ENCODE assay signal across 8 mouse cellular contexts in the genomic region with DNA sequence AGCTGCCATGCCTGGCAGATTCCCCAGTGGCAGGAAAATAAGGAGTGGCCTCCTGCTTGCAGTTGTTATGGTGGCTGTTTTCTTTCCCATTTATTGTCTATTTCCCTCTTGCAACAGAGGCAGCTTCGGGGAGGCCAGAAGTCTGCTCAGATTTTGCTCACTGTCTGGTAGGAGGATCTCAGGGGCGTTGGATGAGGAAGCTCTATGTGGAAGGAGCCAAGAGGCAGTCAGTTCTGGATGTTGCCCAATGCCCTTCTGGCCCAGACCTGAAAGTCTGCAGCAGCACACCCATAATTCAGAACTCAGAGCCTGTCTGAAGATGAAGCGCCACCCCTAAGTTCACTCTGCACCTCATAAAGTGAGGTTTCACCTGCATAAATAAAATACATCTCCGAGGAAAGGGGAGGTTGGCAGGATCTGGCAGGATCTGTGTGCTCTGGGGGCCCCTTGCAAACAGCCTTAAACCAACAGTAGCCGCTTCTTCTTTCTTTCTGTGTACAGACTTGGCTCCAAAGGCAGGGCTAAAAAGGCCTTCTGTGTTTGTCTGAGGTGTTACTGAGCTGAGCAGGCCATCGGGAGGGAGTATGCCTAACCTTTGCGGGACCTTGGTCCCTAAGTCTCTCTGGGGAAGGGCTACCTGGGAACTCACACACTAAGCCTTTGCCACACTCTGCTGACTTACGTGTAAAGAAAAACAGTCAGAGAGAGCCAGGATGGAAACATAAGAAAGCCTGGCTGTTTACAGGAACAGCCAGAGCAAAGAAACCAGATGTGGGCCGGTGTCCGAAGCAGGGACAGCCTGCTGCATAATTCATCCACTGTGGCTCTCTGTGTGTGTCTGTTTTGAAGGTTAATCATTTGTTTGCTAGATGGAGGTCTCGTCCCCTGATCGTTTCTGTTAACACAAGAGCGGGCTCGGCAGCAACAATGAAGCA.
DNase-seq lines count a peak whose midpoint lies in the region; ATAC-seq lines count a peak whose summit lies in the region.

No protein-coding gene starts in this region.

- H3K36me3 ChIP-seq in kidney, embryonic 15.5 days = no peaks in the 10 kb centered on the region
- no peaks in the 10 kb centered on the region for H3K36me3 ChIP-seq in neural tube, embryonic 15.5 days
- H3K36me3 ChIP-seq in liver, embryonic 11.5 days (ENCODE audit: control insufficient read depth, insufficient read depth, low read length) = no peaks in the 10 kb centered on the region

- H3K9ac ChIP-seq in kidney, embryonic 15.5 days = no peak overlapping the region
- H3K9ac ChIP-seq in neural tube, embryonic 15.5 days (replicated peaks) = no peak overlapping the region
- no peak overlapping the region for H3K9ac ChIP-seq in liver, embryonic 11.5 days (ENCODE audit: low read depth, low read length)

- H3K4me2 ChIP-seq in kidney, embryonic 15.5 days = no peak overlapping the region
- no peak overlapping the region for H3K4me2 ChIP-seq in neural tube, embryonic 15.5 days
- no peak overlapping the region for H3K4me2 ChIP-seq in liver, embryonic 11.5 days

- no peak overlapping the region for H3K4me3 ChIP-seq in kidney, embryonic 15.5 days (replicated peaks)
- no peak overlapping the region for H3K4me3 ChIP-seq in neural tube, embryonic 15.5 days (replicated peaks)
- H3K4me3 ChIP-seq in liver, embryonic 11.5 days (ENCODE audit: low read depth, low read length) = no peak overlapping the region

- DNase-seq in adrenal gland, adult 2 months = peak; percentile 26
- DNase-seq in adrenal gland, postnatal 25 days = no peak
- DNase-seq in urinary bladder, postnatal 14 days (ENCODE audit: low spot score) = peak; percentile 29
- no peak for DNase-seq in urinary bladder, postnatal 4 days (ENCODE audit: low spot score in 2 of 2)
- no peak for DNase-seq in liver, embryonic 11.5 days (ENCODE audit: low spot score)
- DNase-seq in T-cell, adult 2 months (ENCODE audit: low spot score) = no peak

- whole genome bisulfite sequencing in kidney, embryonic 15.5 days = 23% methylated on average over 14 of the region's 14 CpGs
- WGBS in neural tube, embryonic 15.5 days = 65% methylated on average over 14 of the region's 14 CpGs
- WGBS in liver, embryonic 11.5 days = 71% methylated on average over 14 of the region's 14 CpGs

- ATAC-seq in kidney, embryonic 15.5 days (replicated peaks; ENCODE audit: low FRiP score) = 0 out of 2 replicates have a peak, but pooled peaks have one; percentile 64
- no peak for ATAC-seq in neural tube, embryonic 15.5 days (ENCODE audit: low FRiP score)
- ATAC-seq in liver, embryonic 11.5 days (replicated peaks; ENCODE audit: low FRiP score) = no peak

- H3K27me3 ChIP-seq in kidney, embryonic 15.5 days = no peaks in the 10 kb centered on the region
- no peaks in the 10 kb centered on the region for H3K27me3 ChIP-seq in neural tube, embryonic 15.5 days (replicated peaks)
- no peaks in the 10 kb centered on the region for H3K27me3 ChIP-seq in liver, embryonic 11.5 days (replicated peaks; ENCODE audit: control insufficient read depth, insufficient read depth, low read length)

- peaks cover 21% of the 10 kb centered on the region for H3K4me1 ChIP-seq in kidney, embryonic 15.5 days
- H3K4me1 ChIP-seq in neural tube, embryonic 15.5 days = peaks cover 16% of the 10 kb centered on the region
- no peaks in the 10 kb centered on the region for H3K4me1 ChIP-seq in liver, embryonic 11.5 days (replicated peaks; ENCODE audit: control insufficient read depth, insufficient read depth, low read length)

- H3K9me3 ChIP-seq in kidney, embryonic 15.5 days (replicated peaks) = no peaks in the 10 kb centered on the region
- H3K9me3 ChIP-seq in neural tube, embryonic 15.5 days (replicated peaks) = no peaks in the 10 kb centered on the region
- H3K9me3 ChIP-seq in liver, embryonic 11.5 days (ENCODE audit: control insufficient read depth, low read length) = no peaks in the 10 kb centered on the region

- peak overlapping the region; percentile 43; the same call in 1 of the 2 replicates for H3K27ac ChIP-seq in kidney, embryonic 15.5 days
- peak overlapping the region; percentile 23; the same call in 1 of the 2 replicates for H3K27ac ChIP-seq in neural tube, embryonic 15.5 days (replicated peaks)
- H3K27ac ChIP-seq in liver, embryonic 11.5 days (ENCODE audit: low read depth, low read length) = no peak overlapping the region

Comparison
In these comparisons a context has a peak if more than half of its experiments do, and no peak if none do; other contexts are left out.
1. DNase-seq: peak in adrenal gland, adult 2 months (single experiment) and urinary bladder, postnatal 14 days (single experiment); none in adrenal gland, postnatal 25 days (single experiment), urinary bladder, postnatal 4 days (0 of 2), liver, embryonic 11.5 days (single experiment) and T-cell, adult 2 months (single experiment).